Mouse (Mus musculus) embryonic fibroblast, embryonic 13.5 days (primary cell): ENCODE data around the gene Fundc1. TPM values are rescaled to one million over a fixed set of nuclear protein-coding genes. Genes with fewer than 3 reads are reported as not detected.

Source experiments
- H3K27ac ChIP-seq: 2 replicates; pipeline ENCODE4 v1.5.1; 2012; ENCODE audit warnings: low read length, control low read depth, inconsistent platforms; ENCODE audit not compliant: insufficient read depth
- H3K4me1 ChIP-seq: 2 replicates; pipeline ENCODE4 v1.6.1; 2011; ENCODE audit warnings: low read length; ENCODE audit not compliant: control insufficient read depth, insufficient read depth
- H3K4me3 ChIP-seq: 2 replicates; pipeline ENCODE4 v1.5.1; 2011; ENCODE audit warnings: mild to moderate bottlenecking, control low read depth, low read length; ENCODE audit not compliant: insufficient read depth
- CTCF ChIP-seq: IDR thresholded peaks from 2 replicates; pipeline ENCODE4 v1.5.1; 2011; ENCODE audit warnings: mild to moderate bottlenecking, control low read depth, low read length, moderate library complexity, borderline replicate concordance; ENCODE audit not compliant: insufficient read depth
- POLR2A ChIP-seq: IDR thresholded peaks from 2 replicates; pipeline ENCODE4 v1.6.1; 2011; ENCODE audit warnings: low read depth, mild to moderate bottlenecking, control low read depth, low read length, moderate library complexity
- polyA plus RNA-seq: library from polyadenylated mRNA; stranded (reverse); fragments of >200 nt; gene quantifications from 2 replicates; pipeline ENCODE4 v1.2.4, GENCODE M21; 2011; ENCODE audit warnings: low read depth; ENCODE audit not compliant: missing spikeins, insufficient read length

Gene Fundc1
- 35.7 and 46.5 TPM in 2 replicates for polyA plus RNA-seq

- TF ChIP-seq POLR2A = peak; percentile 37
- TF ChIP-seq CTCF = no peak
- Histone ChIP-seq H3K4me1 (no peaks in the 10 kb centered on the region), H3K27ac (peak within 1 kb of the TSS; percentile 95), H3K4me3 (peak within 1 kb of the TSS; percentile 73)
Observed at GRCm38 (mm10) chrX:17571621-17572459, at the start of gene Fundc1. Gene Fundc1 (minus strand): TSS chrX:17572325.

- no peaks in the 10 kb centered on the region for H3K4me1 ChIP-seq
- no peak overlapping the region for H3K27ac ChIP-seq
- no peak overlapping the region for H3K4me3 ChIP-seq
- TF ChIP-seq CTCF (no peak), POLR2A (no peak)
Observed at GRCm38 (mm10) chrX:17611253-17611652, 39.1 kb upstream of the Fundc1 start.

GRCm38 (mm10) chrX:17608763-17609162, 36.6 kb upstream of the Fundc1 start:
- no peak for TF ChIP-seq POLR2A
- TF ChIP-seq CTCF = no peak
- no peak overlapping the region for H3K4me3 ChIP-seq
- no peak overlapping the region for H3K27ac ChIP-seq
- H3K4me1 ChIP-seq = no peaks in the 10 kb centered on the region

- Histone ChIP-seq H3K27ac (no peak overlapping the region), H3K4me1 (no peaks in the 10 kb centered on the region), H3K4me3 (no peak overlapping the region)
- TF ChIP-seq CTCF = no peak
- no peak for TF ChIP-seq POLR2A
Observed at GRCm38 (mm10) chrX:17607668-17608067, 35.5 kb upstream of the Fundc1 start.

GRCm38 (mm10) chrX:17593331-17593730, 21.2 kb upstream of the Fundc1 start:
- Histone ChIP-seq H3K4me1 (no peaks in the 10 kb centered on the region), H3K27ac (no peak overlapping the region), H3K4me3 (no peak overlapping the region)
- TF ChIP-seq CTCF (no peak), POLR2A (no peak)

- TF ChIP-seq POLR2A (no peak), CTCF (no peak)
- Histone ChIP-seq H3K4me3 (no peak overlapping the region), H3K27ac (peak overlapping the region; percentile 26; the same call in 1 of the 2 replicates), H3K4me1 (no peaks in the 10 kb centered on the region)
Observed at GRCm38 (mm10) chrX:17590745-17591144, 18.6 kb upstream of the Fundc1 start.

- TF ChIP-seq CTCF (no peak), POLR2A (no peak)
- peak overlapping the region; percentile 73 for H3K4me3 ChIP-seq
- H3K27ac ChIP-seq = peak overlapping the region; percentile 95
Observed at GRCm38 (mm10) chrX:17571271-17571620, 879 bp downstream of the Fundc1 start.

GRCm38 (mm10) chrX:17568670-17569069, 3.5 kb downstream of the Fundc1 start:
- Histone ChIP-seq H3K4me3 (no peak overlapping the region), H3K4me1 (no peaks in the 10 kb centered on the region; the same call in 1 of the 2 replicates), H3K27ac (no peak overlapping the region)
- TF ChIP-seq CTCF (no peak), POLR2A (no peak)

More at GRCm38 (mm10) chrX:17571271-17571620, 879 bp downstream of the Fundc1 start:
- no peaks in the 10 kb centered on the region for H3K4me1 ChIP-seq

- no peak overlapping the region for H3K27ac ChIP-seq
- no peaks in the 10 kb centered on the region; the same call in 1 of the 2 replicates for H3K4me1 ChIP-seq
- no peak for TF ChIP-seq POLR2A
- no peak for TF ChIP-seq CTCF
- H3K4me3 ChIP-seq = no peak overlapping the region
Observed at GRCm38 (mm10) chrX:17565743-17566142, 6.4 kb downstream of the Fundc1 start.

GRCm38 (mm10) chrX:17564732-17565131, 7.4 kb downstream of the Fundc1 start:
- H3K4me3 ChIP-seq = no peak overlapping the region
- no peak for TF ChIP-seq POLR2A
- no peaks in the 10 kb centered on the region; the same call in 1 of the 2 replicates for H3K4me1 ChIP-seq
- no peak overlapping the region for H3K27ac ChIP-seq
